Mouse (Mus musculus) forelimb bud, embryonic 11.5 days (tissue): ENCODE measurements at regions not wholly inside any gene's neighbourhood (a gene's known extent, or its start where the extent isn't known, plus 50 kb on each side); places are given as distances from the start of the nearest gene placed in this dataset.
"Not testable (repeated sequence)": the region's sequence is repeated elsewhere in the genome, so short reads cannot be mapped to it uniquely, and the experiment has no call there.

Source experiments
- DNase-seq: peaks from one replicate; pipeline ENCODE4 v3.0.0-alpha.2; 2012; ENCODE audit warnings: low read depth, low spot score

GRCm38 (mm10) chr9:32940919-32941767 is 305.1 kb downstream of the Ets1 start:
- DNase-seq: no peak

- DNase-seq: no peak
These were observed 305.7 kb downstream of the Ets1 start for GRCm38 (mm10) chr9:32941768-32942030.

- no peak for DNase-seq
These were observed 311.2 kb downstream of the Ets1 start for GRCm38 (mm10) chr9:32947221-32947620.

GRCm38 (mm10) chr9:32949036-32949435 is 313.0 kb downstream of the Ets1 start:
- no peak for DNase-seq

- no peak for DNase-seq
These were observed 322.7 kb downstream of the Ets1 start for GRCm38 (mm10) chr9:32958716-32959115.

GRCm38 (mm10) chr9:32959468-32959867 is 323.4 kb downstream of the Ets1 start:
- DNase-seq: not testable (repeated sequence)

GRCm38 (mm10) chr9:32962679-32963205 is 326.7 kb downstream of the Ets1 start:
- DNase-seq: no peak

GRCm38 (mm10) chr9:32968446-32968845 is 332.4 kb downstream of the Ets1 start:
- DNase-seq: no peak

GRCm38 (mm10) chr9:32971421-32971820 is 335.4 kb downstream of the Ets1 start:
- no peak for DNase-seq

GRCm38 (mm10) chr9:32971926-32972325 is 335.9 kb downstream of the Ets1 start:
- DNase-seq: no peak

- DNase-seq: peak; percentile 61
These were observed 336.5 kb downstream of the Ets1 start for GRCm38 (mm10) chr9:32972431-32973052.

GRCm38 (mm10) chr9:32977732-32978131 is 341.7 kb downstream of the Ets1 start:
- no peak for DNase-seq

GRCm38 (mm10) chr9:32980846-32981245 is 344.8 kb downstream of the Ets1 start:
- DNase-seq: no peak

GRCm38 (mm10) chr9:32983182-32983581 is 347.2 kb downstream of the Ets1 start:
- no peak for DNase-seq

- peak; percentile 95 for DNase-seq
These were observed 351.0 kb downstream of the Ets1 start for GRCm38 (mm10) chr9:32986836-32987673.

- no peak for DNase-seq
These were observed 353.0 kb downstream of the Ets1 start for GRCm38 (mm10) chr9:32989006-32989405.

- DNase-seq: no peak
These were observed 362.3 kb downstream of the Ets1 start for GRCm38 (mm10) chr9:32998323-32998722.

GRCm38 (mm10) chr9:33000691-33001164 is 364.7 kb downstream of the Ets1 start:
- DNase-seq: peak; percentile 58

GRCm38 (mm10) chr9:33001165-33001949 is 365.3 kb downstream of the Ets1 start:
- DNase-seq: no peak

GRCm38 (mm10) chr9:33003880-33004279 is 367.9 kb downstream of the Ets1 start:
- no peak for DNase-seq

- DNase-seq: no peak
These were observed 368.5 kb downstream of the Ets1 start for GRCm38 (mm10) chr9:33004536-33004935.
